Mouse (Mus musculus) C2C12 (cell line): ENCODE results near the gene A430033K04Rik. TPM values are rescaled to one million over a fixed set of nuclear protein-coding genes. Genes with fewer than 3 reads are reported as not detected.

Experiments
- H3K27me3 ChIP-seq: one replicate; pipeline ENCODE4 v1.6.1; 2011; ENCODE audit not compliant: control insufficient read depth, insufficient read depth, insufficient read length
- H3K36me3 ChIP-seq: one replicate; pipeline ENCODE4 v1.6.1; 2011; ENCODE audit not compliant: control insufficient read depth, insufficient read depth
- H3K4me3 ChIP-seq: one replicate; pipeline ENCODE4 v1.5.1; 2011; ENCODE audit warnings: mild to moderate bottlenecking, control low read depth; ENCODE audit not compliant: poor library complexity, insufficient read depth, severe bottlenecking
- H3K79me2 ChIP-seq: one replicate; pipeline ENCODE4 v1.6.1; 2011; ENCODE audit not compliant: control insufficient read depth, insufficient read depth
- H3K79me3 ChIP-seq: one replicate; pipeline ENCODE4 v1.6.1; 2011; ENCODE audit warnings: low read depth, control low read depth
- H3ac ChIP-seq: one replicate; pipeline ENCODE3; 2011; ENCODE audit warnings: low read depth; ENCODE audit not compliant: control insufficient read depth, insufficient read length
- CEBPB ChIP-seq: IDR thresholded peaks from one replicate; pipeline ENCODE4 v1.6.1; 2011; ENCODE audit warnings: low read depth, mild to moderate bottlenecking, control low read depth, moderate library complexity
- CTCF ChIP-seq: IDR thresholded peaks from one replicate; pipeline ENCODE4 v1.5.1; 2011; ENCODE audit not compliant: control insufficient read depth, insufficient read depth, insufficient read length
- FOSL1 ChIP-seq: IDR thresholded peaks from one replicate; pipeline ENCODE4 v1.8.0; 2011; ENCODE audit warnings: mild to moderate bottlenecking, low read length; ENCODE audit not compliant: poor library complexity, insufficient read depth, severe bottlenecking
- MAX ChIP-seq: IDR thresholded peaks from one replicate; pipeline ENCODE4 v1.6.1; 2011; ENCODE audit warnings: mild to moderate bottlenecking, control low read depth
- MYOD1 ChIP-seq: IDR thresholded peaks from one replicate; pipeline ENCODE4 v1.6.1; 2011; ENCODE audit warnings: low read depth; ENCODE audit not compliant: control insufficient read depth, insufficient read length
- MYOG ChIP-seq: IDR thresholded peaks from one replicate; pipeline ENCODE4 v1.6.1; 2011; ENCODE audit not compliant: control insufficient read depth, insufficient read length; ENCODE audit errors: extremely low read depth
- USF1 ChIP-seq: IDR thresholded peaks from one replicate; pipeline ENCODE4 v1.6.1; 2011; ENCODE audit warnings: low read depth, mild to moderate bottlenecking, control low read depth, moderate library complexity
- polyA plus RNA-seq: library from polyadenylated mRNA; unstranded; fragments of >200 nt; fragmentation: generic; extraction: Trizol; gene quantifications from one replicate; pipeline ENCODE4 v1.2.1, GENCODE M21; 2012; ENCODE audit warnings: missing spikeins

The A430033K04Rik gene
- polyA plus RNA-seq, 1 experiment, result 0.88 TPM

DNA sequence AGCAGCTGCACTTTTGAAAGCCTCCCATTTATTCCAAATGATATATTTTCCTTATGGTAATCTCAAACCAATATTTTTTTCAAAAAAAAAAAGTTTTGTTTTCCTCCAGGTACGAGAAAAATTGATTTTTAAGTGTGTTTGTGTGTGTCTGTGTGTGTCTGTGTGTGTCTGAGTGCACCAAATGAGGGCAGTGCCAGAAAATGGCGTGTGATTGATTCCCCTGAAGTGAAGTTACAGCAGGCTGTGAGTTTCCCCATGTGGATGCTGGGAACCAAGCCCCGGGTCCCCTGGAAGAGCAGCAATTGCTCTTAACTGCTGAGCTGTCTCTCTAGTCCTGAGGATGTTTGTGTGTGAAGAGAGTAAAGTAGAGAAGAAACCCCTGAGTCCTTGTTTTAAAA lies 818 bp downstream of the A430033K04Rik start:
- no peak for TF ChIP-seq CTCF
- no peak for TF ChIP-seq CEBPB
- no peak for TF ChIP-seq FOSL1
- TF ChIP-seq MAX, result no peak
- TF ChIP-seq MYOD1, result no peak
- no peak for TF ChIP-seq MYOG
- no peaks in the 10 kb centered on the region for H3K36me3 ChIP-seq
- no peak overlapping the region for H3ac ChIP-seq
- H3K79me2 ChIP-seq, result peaks cover 22% of the 10 kb centered on the region
- peaks cover 6% of the 10 kb centered on the region for H3K79me3 ChIP-seq
- H3K27me3 ChIP-seq, result no peaks in the 10 kb centered on the region
- peak overlapping the region; percentile 46 for H3K4me3 ChIP-seq

GRCm38 (mm10) chr5:138636486-138636885 lies 13.8 kb downstream of the A430033K04Rik start:
- H3K36me3 ChIP-seq, result no peaks in the 10 kb centered on the region
- no peaks in the 10 kb centered on the region for H3K27me3 ChIP-seq
- H3K79me3 ChIP-seq, result no peaks in the 10 kb centered on the region
- peaks cover 6% of the 10 kb centered on the region for H3K79me2 ChIP-seq
- H3K4me3 ChIP-seq, result no peak overlapping the region
- H3ac ChIP-seq, result no peak overlapping the region
- no peak for TF ChIP-seq MYOG
- TF ChIP-seq USF1, result no peak
- TF ChIP-seq MAX, result no peak
- no peak for TF ChIP-seq CTCF
- no peak for TF ChIP-seq FOSL1
- TF ChIP-seq MYOD1, result no peak
- no peak for TF ChIP-seq CEBPB

- H3K36me3 ChIP-seq, result no peaks in the 10 kb centered on the region
- H3K79me2 ChIP-seq, result no peaks in the 10 kb centered on the region
- H3ac ChIP-seq, result no peak overlapping the region
- TF ChIP-seq USF1, result no peak
- no peak for TF ChIP-seq MYOG
- H3K79me3 ChIP-seq, result no peaks in the 10 kb centered on the region
- H3K4me3 ChIP-seq, result no peak overlapping the region
- H3K27me3 ChIP-seq, result no peaks in the 10 kb centered on the region
Observed at GRCm38 (mm10) chr5:138641081-138641480, 18.4 kb downstream of the A430033K04Rik start.

- Histone ChIP-seq H3K27me3 (no peaks in the 10 kb centered on the region), H3K36me3 (no peaks in the 10 kb centered on the region), H3ac (no peak overlapping the region), H3K79me3 (no peaks in the 10 kb centered on the region), H3K4me3 (no peak overlapping the region), H3K79me2 (no peaks in the 10 kb centered on the region)
- no peak for TF ChIP-seq CTCF
- TF ChIP-seq MYOD1, result no peak
Observed at GRCm38 (mm10) chr5:138641761-138642160, 19.1 kb downstream of the A430033K04Rik start.

GRCm38 (mm10) chr5:138652911-138653310 lies 30.3 kb downstream of the A430033K04Rik start:
- no peak for TF ChIP-seq MYOG
- no peak for TF ChIP-seq MAX
- TF ChIP-seq MYOD1, result no peak
- no peak for TF ChIP-seq FOSL1
- TF ChIP-seq USF1, result no peak
- TF ChIP-seq CEBPB, result no peak
- TF ChIP-seq CTCF, result no peak
- Histone ChIP-seq H3ac (no peak overlapping the region), H3K79me3 (no peaks in the 10 kb centered on the region), H3K4me3 (no peak overlapping the region), H3K79me2 (no peaks in the 10 kb centered on the region), H3K36me3 (peaks cover 3% of the 10 kb centered on the region), H3K27me3 (no peaks in the 10 kb centered on the region)

DNA sequence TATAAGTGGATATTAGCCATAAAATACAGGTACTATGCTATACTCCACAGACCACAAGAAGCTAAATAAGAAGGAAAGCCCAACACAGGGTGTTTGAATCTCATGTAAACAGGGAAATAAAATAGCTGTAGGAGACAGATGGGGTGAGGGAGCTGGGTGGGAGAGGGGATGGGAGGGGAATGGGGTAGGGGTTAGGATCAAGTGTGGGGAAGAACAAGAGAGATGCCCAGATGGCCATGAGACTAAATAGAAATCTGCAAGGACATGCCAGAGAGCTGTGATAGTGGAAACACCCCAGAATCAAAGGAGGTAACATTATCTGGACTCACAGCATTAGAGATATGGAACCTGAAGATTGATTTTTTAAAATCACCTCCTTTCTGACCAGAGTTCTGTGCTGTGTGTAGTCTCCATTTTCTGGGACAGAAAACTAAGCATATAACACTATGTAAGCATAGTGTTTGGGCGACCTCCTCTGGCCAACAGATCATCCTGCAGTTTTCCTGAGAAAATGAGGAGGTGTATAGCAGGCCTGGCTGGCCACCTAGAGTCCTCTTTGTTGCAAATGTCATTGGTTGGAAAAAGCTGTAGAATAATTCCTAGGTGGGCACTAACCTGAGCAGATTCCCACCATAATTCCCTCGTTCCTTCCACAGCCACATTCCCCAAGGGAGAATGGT lies 34.0 kb downstream of the A430033K04Rik start:
- H3ac ChIP-seq, result no peak overlapping the region
- no peaks in the 10 kb centered on the region for H3K79me2 ChIP-seq
- H3K36me3 ChIP-seq, result no peaks in the 10 kb centered on the region
- H3K27me3 ChIP-seq, result no peaks in the 10 kb centered on the region
- H3K79me3 ChIP-seq, result no peaks in the 10 kb centered on the region
- TF ChIP-seq CEBPB (no peak), MYOD1 (no peak), MYOG (no peak), CTCF (no peak), MAX (no peak), USF1 (no peak), FOSL1 (no peak)
- H3K4me3 ChIP-seq, result no peak overlapping the region
